Mouse (Mus musculus): ENCODE data around the gene Eef2k.
"Not testable (repeated sequence)": the region's sequence is repeated elsewhere in the genome, so short reads cannot be mapped to it uniquely, and the experiment has no call there.

The Eef2k gene

DNA sequence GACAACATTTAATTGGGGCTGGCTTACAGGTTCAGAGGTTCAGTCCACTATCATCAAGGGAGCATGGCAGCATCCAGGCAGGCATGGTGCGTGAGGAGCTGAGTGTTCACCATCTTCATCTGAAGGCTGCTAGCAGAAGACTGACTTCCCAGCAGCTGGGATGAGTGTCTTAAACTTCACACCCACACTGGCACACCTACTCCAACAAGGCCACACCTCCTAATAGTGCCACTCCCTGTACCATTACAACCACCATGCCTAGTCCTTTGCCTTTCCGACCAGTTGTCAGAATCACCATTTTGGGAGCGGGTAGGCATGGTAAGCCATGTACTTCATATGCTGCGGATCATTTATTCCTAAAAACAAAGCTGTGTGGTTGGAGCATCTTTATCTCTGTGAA, 38.1 kb downstream of the Eef2k start:
- no peak for DNase-seq (ENCODE audit: low read depth)

GRCm38 (mm10) chr7:120881451-120881850, 38.8 kb downstream of the Eef2k start:
- DNase-seq (ENCODE audit: low read depth), result no peak

- no peak for DNase-seq (ENCODE audit: low read depth)
These were observed 40.0 kb downstream of the Eef2k start for GRCm38 (mm10) chr7:120882674-120883073.

DNA sequence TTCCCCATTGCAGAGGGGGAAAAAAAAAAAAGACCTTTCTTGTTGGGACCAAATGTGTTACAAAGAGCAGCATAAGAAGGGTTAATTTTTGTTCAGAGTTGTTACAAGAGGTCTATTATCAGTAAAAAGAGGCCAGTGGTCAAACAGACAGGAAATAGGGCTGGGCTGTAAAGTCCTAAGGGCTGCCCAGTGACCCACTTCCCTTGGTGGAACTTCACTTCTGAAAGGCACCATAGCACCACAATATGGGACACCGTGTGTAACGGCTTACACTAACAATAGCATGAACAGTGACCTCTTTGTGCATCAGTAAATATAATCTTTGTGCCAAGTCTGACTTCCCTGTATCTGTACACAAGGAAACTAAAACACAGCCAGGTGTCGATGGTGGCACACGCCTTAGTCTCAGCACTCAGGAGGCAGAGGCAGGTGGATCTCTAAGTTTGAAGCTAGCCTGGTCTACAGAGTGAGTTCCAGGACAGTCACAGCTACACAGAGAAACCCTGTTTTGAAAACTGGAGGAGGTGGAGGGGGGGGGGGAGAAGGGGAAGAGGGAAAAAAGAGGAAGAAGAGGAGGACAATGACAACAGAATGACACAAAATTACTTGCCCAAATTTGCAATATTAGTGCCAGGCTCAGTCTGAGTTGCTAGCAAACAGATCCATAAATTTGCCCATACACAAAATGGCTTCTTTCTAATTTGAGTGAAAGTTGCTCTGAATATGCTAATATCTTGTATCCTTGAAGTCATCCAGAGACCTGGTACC, 41.1 kb downstream of the Eef2k start:
- DNase-seq (ENCODE audit: low read depth), result no peak

DNA sequence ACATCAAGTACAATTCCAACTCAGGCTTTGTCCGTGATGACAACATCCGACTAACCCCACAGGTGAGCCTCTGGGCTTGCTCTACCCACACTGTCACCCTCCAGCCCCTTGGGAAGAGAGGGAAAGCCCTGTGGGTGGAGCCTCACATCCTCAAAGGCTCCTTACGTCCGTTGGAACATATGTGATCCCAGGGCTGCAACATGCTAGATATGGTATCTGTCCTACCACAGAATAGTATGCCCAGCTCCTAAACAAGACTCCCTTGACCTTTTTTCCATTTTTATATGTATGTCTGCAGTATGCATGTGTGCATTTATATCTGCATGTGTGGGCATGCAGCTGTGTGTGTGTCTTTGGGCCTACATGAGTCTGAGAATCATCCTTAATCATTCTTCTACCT, 42.1 kb downstream of the Eef2k start:
- DNase-seq (ENCODE audit: low read depth), result no peak

- no peak for DNase-seq (ENCODE audit: low read depth)
These were observed 50.5 kb downstream of the Eef2k start for GRCm38 (mm10) chr7:120893123-120893522.

DNA sequence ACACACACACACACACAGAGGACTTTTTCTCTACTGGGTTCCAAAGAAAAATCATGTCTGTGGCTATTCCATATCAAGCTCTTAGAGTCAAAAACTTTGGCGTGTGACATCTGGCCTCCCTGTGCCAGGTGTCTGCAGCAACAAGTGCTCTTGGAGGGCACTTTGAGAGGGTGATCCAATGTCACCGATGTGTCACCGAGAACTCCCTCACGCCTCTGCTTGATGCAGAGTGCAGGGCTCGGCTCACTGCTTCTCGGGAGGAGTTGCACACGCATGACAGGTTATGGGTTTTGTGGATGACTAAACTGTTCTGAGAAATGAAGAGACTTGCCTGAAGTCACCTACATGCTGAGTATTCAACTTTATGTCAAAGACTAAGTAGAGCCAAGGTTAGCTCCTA, 54.4 kb downstream of the Eef2k start:
- no peak for DNase-seq (ENCODE audit: low read depth)

- no peak for DNase-seq (ENCODE audit: low read depth)
These were observed 55.2 kb downstream of the Eef2k start for GRCm38 (mm10) chr7:120897711-120898335.

DNA sequence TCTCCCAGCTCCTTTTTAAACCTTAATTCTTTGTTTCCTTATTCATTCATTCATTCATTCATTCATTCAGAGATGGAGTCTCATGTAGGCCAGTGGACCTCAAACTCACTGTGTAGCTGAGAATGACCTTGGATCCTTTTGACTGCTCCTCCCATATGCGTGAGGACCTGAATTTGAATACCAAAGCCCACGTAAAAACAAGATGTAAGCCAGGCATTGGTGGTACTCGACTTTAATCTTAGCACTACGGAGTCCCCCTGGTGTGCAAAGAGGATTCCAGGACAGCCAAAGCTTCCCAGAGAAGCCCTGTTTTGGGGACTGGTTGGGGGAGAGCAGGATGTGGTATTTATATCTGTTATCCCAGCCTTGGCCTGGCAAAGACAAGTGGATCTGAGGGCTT, 57.6 kb downstream of the Eef2k start:
- no peak for DNase-seq (ENCODE audit: low read depth)

DNA sequence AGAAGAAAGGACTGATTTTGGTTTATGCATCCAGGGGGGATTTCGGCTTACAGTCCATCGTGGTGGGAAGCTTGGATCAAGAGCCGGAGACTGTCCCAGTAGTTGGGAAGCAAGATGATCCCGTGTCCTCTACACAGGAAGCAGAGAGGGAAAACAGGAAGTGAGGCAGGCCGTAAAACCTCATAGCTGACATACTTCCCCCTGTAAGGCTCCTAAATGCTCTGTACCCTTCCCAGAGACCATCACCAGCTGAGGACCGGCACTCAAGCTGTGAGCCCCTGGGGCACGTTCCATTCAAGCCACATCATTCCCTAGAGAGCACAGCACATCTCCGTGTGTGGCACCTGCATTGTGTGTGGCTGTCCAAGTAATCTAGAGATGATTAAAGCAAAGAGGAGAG, 59.1 kb downstream of the Eef2k start:
- DNase-seq (ENCODE audit: low read depth), result no peak

- DNase-seq (ENCODE audit: low read depth), result no peak
These were observed 60.3 kb downstream of the Eef2k start for GRCm38 (mm10) chr7:120902931-120903330.

- not testable (repeated sequence) for DNase-seq (ENCODE audit: low read depth)
These were observed 67.5 kb downstream of the Eef2k start for GRCm38 (mm10) chr7:120910172-120910571.

DNA sequence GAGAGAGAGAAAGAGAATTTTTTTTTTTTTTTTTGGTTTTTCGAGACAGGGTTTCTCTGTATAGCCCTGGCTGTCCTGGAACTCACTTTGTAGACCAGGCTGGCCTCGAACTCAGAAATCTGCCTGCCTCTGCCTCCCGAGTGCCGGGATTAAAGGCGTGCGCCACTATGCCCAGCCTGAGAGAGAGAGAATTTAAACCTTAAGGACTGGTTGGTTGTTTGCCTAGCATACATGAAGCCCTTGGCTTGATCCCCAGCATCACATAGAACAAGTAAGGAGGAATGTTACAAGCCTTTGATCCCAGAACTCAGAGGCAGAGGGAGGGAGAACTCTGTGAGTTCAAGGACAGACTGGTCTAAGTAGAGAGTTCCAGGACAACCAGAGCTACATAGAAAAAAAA, 68.6 kb downstream of the Eef2k start:
- DNase-seq (ENCODE audit: low read depth), result not testable (repeated sequence)

GRCm38 (mm10) chr7:120913332-120913731, 70.7 kb downstream of the Eef2k start:
- DNase-seq (ENCODE audit: low read depth), result peak; percentile 62

GRCm38 (mm10) chr7:120916262-120916875, 73.7 kb downstream of the Eef2k start:
- DNase-seq (ENCODE audit: low read depth), result peak; percentile 18

- DNase-seq (ENCODE audit: low read depth), result no peak
These were observed 74.6 kb downstream of the Eef2k start for GRCm38 (mm10) chr7:120917279-120917591.

DNA sequence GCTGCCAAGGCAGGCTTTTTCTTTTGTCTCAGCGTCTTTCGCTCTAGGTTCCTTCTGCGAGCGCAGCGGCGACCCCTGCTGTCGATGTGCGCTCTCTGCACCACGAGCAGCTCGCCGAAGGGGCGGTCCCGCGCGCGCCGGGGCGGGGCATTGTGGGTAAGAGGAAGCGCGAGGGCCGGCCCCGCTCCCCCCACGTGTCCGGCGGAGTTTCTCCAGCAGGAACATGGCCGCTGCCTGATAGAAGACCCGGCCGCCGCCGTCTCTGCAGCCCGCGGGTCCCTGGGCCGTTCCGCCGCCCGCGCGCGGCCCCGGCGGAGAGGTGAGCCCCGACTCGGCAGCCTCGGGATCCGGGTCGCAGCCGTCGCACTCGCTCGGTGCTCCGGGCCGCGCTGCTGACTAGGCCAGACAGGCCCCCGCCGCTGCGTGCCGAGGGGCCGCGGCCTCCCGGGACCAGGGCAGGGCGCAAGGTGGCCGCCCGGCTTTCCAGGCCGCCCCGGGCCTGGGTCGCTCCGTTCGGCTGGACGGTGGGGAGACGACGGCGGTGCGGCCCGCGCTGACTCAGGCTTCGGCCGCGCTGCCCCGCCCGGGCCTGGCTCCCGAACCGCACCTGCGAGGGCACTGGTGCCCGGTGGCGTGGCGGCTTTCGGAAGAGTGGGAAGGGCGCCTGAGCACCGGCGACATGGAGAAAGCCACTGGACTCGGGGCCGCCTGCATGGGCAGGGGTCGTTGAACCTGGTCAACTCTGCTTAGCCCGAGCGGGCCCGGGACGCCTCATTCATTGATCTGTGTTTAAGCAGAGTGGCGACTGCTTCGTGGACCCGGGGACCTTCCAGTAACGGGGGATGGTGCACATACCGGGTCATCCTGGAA, 75.2 kb downstream of the Eef2k start, which contains the start of gene Polr3e:
Gene Polr3e (plus strand): TSS at position 153 of the 870 bp plus-strand sequence.
- DNase-seq (ENCODE audit: low read depth), result peak; percentile 99

DNA sequence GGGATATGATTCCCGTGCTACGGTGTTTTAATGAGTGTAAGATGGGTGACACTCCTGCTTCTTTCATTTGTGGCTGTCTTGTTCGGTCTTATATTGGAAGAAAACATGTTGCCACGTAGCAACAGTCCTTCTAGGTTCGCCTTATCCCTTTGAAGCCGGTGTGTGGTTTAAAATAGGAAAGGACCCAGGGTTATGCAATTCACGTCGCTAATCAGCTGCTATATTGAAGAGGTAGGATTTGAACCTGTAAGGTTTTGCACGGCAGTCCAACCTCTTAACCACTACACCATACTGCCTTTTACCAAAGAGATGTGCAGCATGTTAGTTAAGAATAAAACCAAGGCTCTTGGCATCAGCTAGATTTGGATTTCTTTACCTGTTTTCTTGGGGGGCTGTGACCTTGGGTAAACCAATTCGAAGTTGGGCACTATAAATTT, 75.9 kb downstream of the Eef2k start:
- peak; percentile 86 for DNase-seq (ENCODE audit: low read depth)

DNA sequence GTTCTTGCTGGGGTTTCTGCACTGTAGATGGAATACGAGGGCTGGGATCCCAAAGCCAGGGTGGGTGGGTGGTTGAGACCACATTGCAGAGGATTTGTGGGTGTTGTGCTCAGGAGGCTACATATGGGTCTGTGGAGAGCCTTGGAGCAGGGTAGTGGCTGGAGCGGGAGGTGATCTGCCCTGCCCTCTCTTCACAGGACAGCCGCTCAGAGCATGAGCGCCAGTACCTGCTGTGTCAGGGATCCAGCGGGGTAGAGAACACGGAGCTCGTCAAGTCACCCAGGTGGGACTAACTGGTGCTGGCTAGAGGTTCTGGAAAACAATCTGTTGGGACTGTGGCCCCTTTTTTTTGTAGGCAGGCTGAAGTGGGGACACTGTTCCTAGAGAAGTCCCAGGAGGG, 90.5 kb downstream of the Eef2k start:
- no peak for DNase-seq (ENCODE audit: low read depth)

- no peak for DNase-seq (ENCODE audit: low read depth)
These were observed 91.1 kb downstream of the Eef2k start for GRCm38 (mm10) chr7:120933680-120934195.

GRCm38 (mm10) chr7:120934716-120935115, 92.1 kb downstream of the Eef2k start:
- peak; percentile 83 for DNase-seq (ENCODE audit: low read depth)

GRCm38 (mm10) chr7:120936522-120936921, 93.9 kb downstream of the Eef2k start:
- DNase-seq (ENCODE audit: low read depth), result peak; percentile 11
